Mouse (Mus musculus): ENCODE results near the gene Ryr2.

DNA sequence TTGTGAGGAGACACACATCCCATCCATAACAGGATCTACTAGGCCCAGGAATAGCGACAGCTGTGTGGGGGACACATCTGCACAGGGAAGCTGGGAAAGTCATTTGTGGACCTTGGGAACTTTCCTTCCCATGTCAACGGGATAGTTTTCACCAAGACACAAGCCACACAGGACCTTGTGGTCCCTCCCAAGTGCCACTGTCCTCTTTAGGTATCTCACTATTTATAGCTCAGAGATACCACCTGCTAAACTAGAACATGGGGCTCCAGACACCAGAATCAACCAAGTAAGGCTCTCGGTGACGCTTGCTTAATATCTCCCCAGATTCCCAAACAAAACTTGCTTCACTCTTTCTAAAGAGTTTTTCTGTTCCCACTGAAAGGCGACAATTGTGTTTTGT is 73.5 kb downstream of the Ryr2 start:
- TF ChIP-seq CTCF (IDR thresholded peaks at IDR 0.05; ENCODE audit: low read depth, low read length) (no peak), GATA2 (IDR thresholded peaks at IDR 0.05; ENCODE audit: borderline replicate concordance, low read depth, low read length) (no peak)

Measured in G1E (cell line).